Mouse (Mus musculus): ENCODE results near the gene Bak1.

Bak1 gene

DNA sequence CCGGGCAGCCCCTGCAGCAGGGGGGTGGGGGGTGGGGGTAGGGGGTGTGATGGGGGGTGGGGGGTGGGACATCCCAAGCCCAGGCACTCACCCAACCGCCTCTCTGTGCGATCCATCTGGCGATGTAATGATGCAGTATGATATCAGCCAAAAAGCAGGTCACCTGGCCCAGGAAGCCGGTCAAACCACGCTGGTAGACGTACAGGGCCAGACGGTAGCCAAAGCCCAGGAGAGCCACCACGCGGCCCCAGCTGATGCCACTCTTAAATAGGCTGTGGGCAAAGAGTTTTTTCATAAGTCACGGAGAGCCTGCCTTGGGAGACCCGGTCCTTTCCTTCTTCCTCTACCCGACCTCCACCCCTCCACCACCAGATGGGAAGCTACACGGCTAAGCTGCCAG, 7.7 kb downstream of the Bak1 start:
- no peak for DNase-seq (ENCODE audit: low read depth)

DNA sequence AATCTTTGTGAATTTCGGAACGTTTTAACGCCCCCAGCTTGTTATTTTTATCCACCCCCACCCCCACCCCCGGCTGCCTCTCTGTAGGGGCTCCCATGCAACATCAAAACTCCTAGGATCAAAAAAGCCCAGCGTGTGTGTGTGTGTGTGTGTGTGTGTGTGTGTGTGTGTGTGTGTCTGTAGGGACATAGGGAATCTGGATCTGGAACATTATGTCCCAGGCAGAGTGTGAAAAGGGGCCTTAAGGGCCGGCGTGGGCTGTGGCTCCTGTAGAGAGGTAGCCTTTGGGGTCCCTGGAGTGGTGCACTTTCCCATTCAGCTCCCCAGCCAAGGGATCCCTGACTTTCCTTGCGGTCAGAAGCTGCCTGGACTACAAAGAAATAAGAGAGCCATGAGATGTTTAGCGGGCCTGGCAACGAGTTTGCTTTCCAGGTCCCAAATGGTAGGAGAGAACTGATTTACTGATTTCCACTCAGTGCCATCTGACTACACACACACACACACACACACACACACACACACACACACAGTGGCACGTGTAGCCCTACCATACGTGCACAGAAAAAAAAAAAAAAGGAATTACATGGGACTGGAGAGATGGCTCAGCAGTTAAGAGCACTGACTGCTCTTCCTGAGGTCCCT, 10.1 kb downstream of the Bak1 start:
- DNase-seq (ENCODE audit: low read depth), result no peak

DNA sequence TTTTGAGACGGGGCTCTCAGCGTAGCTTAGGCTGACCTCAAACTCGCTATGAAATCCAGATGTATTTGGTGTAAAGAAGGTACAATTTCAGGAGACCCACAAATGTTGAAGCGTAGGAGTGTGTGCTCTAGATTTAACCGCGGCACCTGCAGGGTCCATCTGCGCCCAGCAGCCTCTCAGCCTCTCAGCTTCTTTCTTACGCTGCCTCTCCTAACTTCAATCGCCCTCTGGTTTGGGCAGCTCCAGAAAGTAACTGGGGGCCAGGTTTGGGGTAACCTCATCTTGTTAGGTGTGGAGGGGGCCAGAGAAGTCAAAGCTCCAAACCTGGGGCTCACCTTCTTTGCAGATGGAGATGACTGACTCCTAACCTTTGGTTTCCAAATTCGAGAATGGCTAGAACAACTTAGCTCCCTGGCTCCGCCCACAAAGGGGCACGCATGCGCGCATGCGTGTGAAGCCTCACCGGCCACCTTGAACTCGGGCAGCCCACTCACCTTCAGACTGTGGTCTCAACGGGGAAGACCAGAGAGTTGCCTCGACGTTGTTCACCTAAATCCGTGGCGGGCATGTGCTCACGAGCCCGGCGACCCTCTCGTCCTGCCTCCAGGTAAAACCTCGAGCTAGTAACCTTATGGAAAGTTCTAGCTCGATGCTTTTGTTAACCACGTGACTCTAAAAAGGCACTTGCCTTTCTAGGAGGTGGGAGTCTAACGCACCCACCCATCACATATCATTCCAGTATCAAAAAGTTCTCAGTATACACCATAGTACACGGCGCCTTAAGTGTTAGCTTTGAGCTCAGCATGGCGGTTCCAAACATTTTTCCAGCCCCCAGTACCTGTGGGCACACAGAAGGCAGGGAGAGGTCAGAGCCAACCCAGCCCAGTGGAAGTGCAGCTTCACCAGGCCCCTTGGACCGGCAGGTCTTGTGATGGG, 11.0 kb downstream of the Bak1 start:
- peak; percentile 97 for DNase-seq (ENCODE audit: low read depth)

DNA sequence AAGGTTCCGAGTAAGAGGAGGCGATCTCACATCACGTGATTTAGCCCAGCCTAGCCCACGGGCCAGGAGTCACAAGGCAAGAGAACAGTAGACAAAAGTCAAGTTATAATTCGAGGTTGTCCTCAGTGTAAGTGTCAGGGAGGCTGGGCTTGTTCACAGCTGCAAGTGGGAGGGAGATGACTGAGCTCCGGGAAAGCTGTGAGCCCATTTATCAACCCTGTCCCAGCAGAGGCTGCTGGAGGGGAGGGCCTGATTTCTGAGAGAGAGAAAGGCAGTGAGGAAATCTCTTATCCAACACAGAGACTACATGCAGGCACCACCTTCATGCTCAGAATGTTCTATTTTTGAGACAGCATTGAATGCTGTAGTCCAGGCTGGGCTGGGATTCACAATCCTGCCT, 15.9 kb downstream of the Bak1 start:
- peak; percentile 48 for DNase-seq (ENCODE audit: low read depth)

DNA sequence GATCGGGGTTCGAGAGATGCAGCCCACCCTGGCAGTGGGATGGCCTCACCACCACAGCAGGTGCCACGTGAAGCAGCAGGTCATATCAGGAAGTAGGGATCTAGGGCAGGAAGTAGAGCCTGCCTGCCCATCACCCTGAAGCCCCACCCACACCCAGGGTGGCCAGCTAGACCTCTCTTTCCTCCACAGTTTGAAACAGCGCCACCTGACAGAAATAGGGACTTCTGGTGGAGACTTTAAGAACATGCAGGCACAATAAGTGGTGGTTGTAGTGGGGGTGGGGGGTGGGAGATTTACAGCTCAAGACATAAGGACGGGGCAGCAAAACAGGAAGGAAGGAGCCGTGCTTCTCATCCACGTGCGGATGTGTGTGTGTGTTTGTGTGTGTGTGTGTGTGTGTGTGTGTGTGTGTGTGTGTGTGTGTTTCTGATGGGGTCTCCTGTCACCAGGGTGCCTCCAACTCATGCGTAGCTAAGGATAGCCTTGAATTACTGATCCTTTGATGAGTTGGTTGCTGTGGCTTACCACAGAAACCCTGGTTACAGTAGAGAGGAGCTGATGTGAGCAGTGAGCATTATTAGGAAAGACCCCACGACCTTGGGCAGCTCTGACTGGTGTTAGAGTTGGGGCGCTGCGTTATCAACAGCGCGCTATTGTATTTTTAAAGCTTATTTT, 16.7 kb downstream of the Bak1 start:
- DNase-seq (ENCODE audit: low read depth), result peak; percentile 85

DNA sequence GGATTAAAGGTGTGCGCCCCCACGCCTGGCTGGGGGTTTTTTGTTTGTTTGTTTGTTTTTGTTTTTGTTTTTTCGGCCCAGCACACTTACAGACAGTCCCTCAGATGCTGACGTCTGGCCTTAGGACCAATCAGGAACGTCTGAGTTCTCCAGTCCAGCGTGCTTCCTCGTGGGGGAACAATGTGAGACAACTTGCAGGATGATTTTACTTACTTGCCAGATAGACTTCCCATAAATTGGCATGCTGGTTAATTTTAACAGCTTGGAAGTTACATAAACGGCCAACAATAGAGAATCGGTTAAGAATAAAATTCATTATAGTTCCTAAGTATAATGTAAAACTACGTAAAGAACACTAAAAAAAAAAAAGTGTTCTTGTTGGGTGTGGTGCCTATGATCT, 17.6 kb downstream of the Bak1 start:
- DNase-seq (ENCODE audit: low read depth), result no peak

DNA sequence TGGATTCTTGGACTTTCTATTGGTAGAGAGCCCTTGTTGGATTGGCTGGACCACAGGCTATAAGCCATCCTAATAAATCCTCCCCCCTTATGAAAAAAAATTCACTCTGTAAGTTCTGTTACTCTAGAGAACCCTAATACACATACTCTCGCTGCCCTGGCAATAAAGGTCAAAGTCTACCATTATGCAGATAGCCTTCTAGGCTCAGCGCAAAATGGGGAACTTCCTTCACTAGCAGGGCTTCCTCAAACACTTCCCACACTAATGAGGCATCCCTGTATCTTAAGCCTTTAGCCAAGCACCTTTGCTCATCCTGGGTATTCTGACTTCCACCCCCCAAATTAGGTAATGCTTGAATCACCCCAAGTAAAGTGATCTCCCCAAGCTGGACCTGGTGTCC, 20.5 kb downstream of the Bak1 start:
- no peak for DNase-seq (ENCODE audit: low read depth)

DNA sequence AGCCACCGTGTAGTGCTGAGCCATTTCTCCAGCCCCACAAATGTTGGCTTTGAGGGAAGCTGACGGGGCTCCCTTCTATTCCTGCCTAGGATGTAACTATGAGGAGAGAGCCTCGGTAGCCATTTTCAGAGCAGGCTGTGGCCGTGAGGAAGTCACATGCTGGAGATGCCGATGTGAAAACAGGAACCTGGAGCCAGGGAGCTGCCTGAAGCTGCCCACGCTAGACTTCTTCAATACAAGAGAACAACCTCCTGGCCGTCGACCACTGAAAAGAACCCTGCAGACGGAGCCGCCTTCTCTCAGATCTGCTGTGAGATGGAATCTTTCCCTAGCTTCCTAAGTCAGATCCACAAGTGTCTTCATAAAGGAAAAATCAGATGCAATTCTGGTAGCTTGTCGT, 23.2 kb downstream of the Bak1 start:
- no peak for DNase-seq (ENCODE audit: low read depth)

DNA sequence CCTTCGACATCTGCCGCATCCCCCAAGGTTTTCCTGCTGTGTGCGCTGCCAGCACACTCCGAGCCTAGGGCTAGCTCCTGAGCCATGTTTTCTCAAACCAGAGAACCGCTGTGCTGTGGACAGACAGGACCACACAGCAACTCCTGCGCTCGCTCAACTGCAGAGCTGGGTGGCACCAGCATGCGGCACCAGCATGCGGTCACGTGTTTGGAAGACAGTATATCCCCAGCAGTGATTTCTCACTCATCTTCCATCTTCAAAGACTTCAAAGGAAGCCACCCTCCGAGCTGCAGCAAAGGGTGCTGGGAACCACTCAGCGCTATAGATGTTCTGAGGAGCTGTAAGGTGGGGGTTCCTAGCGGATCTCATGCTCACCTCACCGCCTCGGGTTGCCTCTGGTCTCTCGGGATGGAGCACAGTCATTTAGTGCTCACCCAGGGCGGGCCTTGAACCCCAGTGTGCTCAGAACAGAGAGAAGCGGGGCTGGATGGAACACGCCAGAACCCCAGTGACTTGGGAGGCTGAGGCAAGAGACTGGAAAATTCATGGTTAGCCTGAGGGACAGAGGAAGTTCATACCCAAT, 23.8 kb downstream of the Bak1 start:
- no peak for DNase-seq (ENCODE audit: low read depth)

DNA sequence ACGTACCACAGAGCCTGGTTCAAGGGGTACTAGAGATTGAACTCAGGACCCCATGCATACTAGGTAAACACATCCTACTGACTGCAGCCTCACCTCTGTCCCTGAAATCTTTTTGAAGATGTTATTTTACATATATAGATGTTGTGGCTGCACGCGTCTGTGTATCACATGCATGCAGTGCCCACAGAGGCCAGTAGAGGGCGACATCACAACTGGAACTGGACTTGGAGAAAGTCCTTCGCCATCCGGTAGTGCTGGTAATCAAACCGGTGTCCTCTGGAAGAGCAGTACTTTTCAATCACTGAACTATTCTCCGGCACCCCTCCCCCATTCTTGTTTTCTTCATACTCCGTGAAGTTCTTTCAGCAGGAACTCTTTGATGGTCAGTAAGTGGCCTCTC, 24.4 kb downstream of the Bak1 start:
- DNase-seq (ENCODE audit: low read depth), result peak; percentile 73

DNA sequence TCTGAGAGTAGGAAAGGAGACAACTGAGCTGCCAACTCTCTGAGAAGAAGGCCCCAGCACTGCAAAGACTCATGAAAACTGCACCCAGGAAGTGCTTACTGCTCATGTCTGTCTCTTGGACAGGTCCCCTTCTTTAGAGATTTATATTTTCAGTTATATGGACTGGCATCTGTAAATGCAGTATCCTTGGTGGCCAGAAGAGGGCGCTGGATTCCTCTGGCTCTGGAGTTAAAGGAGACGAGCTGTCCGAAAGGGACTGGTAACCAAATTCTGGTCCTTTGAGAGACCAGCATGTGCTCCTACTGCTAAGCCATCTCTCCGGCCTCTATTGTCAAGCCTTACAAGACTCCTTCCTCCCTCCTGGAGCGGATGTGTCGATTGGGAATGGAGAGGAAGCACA, 26.9 kb downstream of the Bak1 start:
- peak; percentile 74 for DNase-seq (ENCODE audit: low read depth)

DNA sequence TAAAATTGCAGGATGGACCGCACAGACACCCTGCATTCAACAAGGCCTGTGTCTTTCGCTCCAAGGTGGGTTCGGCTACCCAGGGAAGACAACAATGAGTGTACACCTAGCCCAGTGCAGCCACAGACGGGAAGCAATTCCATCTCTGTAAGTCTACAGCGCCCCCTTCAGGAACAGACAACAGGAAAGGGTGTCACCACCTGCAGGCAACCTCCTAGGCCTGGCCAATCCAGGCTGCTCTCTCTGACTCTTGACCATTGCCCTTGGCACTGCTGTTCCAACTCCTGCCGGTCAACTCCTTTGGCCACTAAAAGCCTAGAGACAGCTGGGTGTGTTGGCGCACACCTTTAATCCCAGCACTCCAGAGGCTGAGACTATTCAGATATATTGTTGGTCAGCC, 27.7 kb downstream of the Bak1 start:
- DNase-seq (ENCODE audit: low read depth), result peak; percentile 76

DNA sequence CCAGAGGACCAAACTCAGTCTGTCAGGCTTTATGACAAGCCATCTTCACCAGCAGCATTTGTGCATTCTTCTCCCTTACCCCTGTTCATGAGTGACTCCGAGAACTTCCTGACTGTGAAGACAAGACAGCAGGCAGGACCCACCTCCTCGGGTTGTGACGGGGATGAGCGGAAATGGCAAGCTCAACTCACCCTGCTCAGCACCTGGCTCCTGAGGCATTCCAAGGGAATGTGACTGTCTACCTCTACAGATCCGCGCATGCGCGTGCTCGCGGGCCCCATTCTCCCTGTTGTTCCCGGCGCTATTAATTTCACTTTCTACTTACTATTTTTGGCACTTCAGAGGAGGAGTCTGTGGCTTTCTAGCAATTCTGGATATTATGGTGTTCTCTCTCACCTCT, 28.8 kb downstream of the Bak1 start:
- peak; percentile 73 for DNase-seq (ENCODE audit: low read depth)

DNA sequence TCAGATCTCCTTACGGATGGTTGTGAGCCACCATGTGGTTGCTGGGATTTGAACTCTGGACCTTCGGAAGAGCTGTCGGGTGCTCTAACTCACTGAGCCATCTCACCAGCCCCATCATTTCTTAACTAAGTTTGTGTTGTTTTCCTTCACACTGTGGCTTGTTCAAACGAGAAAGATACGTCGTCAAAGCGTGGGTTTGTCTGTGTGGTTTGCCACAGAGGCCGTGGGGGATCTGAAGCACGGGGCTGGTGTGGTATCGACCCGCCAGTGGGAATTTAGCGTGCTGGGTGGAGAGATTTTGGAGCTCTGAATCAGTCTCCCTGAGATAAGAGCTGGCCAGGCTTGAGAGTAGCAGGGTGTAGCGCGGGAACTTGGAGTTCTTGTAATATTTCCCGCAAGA, 30.5 kb downstream of the Bak1 start:
- peak; percentile 58 for DNase-seq (ENCODE audit: low read depth)

DNA sequence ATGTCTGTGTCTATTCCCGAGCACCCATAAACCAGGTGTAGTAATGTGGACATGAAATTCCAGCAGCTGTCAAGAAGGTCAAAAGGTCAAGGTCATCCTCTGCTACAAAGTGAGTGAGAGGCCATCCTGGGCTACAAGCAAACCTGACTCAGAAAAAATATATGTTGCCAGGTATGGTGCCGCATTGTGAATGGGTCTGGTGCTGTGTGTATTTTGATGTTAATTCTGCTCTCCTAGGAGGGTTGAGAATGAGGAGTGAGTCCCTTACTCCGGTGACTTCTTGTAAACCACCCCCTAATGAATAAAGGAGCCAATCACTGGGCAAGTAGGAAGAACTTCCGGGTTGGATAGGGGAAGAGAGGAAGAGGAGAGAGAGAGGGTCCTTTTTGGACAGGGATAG, 31.1 kb downstream of the Bak1 start:
- DNase-seq (ENCODE audit: low read depth), result no peak

DNA sequence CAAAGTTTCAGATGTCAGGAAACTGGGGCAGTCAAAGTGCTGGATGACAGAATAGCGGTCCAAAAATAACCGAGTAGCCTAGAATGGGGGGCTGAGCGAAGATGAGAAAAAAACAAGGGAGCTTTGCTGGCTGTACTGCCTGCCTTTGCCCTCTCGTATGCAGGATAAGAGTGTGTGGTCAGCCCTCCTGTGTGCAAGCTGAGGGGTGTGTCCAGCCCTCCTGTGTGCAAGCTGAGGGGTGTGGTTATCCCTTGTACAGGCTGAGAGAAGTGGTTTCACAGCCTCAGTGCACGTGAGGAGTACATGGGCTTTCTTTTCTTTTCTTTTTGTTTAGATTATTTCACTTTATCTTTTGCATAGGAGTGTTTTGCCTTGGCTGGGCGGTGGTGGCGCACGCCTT, 33.2 kb downstream of the Bak1 start:
- DNase-seq (ENCODE audit: low read depth), result no peak

DNA sequence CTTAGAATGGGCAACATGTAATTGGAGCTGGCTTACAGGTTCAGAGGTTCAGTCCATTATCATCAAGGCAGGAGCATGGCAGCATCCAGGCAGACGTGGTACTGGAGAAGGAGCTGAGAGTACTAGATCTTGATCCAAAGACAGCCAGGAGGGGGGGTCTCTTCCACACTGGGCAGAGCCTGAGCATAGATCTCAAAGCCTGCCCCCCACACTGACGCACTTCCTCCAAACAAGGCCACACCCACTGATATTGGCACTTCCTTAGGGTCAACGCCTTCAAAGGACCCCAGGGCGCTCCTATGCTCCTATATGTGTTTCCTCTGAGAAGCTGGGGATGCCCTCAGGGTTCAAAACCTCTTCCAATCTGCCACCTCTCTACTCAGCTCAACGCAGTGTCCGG, 33.8 kb downstream of the Bak1 start:
- DNase-seq (ENCODE audit: low read depth), result no peak

DNA sequence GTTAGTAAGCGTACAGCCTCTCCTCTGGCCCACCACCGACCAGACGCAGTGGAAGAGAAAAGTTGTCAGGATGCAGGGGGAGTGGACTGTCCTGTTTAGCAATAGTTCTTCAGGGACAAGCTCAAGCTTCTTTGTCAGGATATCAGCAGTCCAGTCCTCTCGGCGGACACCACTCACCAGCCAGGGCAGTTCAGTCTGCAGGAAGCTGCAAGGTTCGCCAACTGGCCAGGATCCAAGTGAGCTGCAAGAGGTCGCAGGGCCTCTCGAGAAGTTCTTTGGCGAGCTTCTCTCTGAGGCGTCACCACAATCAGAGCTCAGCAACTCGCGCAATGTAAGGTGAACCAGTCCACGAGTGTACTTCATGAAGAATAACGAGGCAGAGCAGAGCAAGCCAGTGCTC, 34.4 kb downstream of the Bak1 start:
- no peak for DNase-seq (ENCODE audit: low read depth)

DNA sequence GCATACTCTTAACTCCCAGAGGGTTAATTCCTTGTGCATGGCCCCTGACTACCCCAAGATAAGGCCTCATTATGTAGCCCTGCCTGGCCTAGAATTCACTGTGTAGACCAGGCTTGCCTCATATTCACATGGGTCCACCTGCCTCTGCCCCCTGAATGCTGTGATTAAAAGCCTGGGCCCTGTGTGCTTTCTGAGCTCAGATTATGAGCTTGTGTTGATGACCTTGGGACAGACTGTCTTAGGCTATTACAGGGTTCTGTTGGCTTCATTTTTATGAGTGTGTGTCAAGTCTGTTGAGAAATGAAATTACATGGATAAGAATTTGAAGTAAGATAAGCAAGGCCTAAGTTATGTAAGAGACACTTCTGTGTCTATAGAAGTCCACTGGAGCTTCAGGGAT, 38.3 kb downstream of the Bak1 start:
- DNase-seq (ENCODE audit: low read depth), result no peak

DNA sequence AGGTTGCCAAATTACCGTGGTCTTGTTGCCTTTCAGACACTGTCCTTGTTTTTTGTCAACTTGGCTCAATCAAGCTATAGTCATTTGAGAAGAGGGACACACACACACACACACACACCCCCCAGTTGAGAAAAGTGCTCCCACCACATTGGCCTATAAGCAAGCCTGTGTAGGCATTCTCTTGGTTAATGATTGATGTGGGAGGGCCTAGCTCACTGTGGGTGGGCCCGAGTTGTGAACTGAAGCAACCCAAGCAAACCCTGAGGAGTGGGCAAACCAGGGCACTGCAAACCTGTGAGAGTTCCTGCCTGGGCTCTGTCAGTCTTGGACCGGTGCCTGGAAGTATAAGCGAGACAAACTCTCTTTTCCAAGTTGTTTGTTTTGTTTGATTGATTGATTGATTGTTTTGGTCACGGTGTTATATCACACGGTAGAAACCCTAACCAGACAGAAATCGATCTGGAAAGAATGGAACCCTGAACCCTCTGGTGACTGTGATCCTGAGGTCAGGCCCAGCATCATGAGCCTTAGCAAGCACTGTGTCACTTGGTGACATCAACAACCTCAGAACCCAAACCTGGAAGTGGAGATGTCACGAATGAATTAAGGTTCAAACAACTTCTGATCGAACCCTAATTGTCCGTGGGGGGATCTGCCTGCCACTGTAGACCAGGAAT, 43.2 kb downstream of the Bak1 start:
- no peak for DNase-seq (ENCODE audit: low read depth)

DNA sequence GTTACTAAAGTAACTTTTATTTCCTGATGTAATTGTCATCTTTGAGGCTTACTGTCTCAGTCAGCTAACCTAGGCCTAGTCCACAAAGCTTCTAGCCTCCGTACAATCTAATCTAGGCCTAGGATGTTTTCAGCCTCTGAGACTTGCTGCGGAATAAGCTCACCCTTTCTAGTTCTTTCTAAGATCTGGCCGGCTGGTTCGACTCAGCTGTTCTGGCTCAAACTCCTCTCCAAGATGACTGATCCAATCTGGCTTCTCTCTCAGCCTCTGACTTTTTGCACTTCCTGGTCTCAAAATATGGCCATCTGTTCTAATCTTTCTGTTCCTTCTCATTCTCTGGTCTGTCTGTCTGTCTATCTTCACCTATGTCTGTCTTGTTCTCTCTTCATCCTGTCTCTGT, 45.4 kb downstream of the Bak1 start:
- DNase-seq (ENCODE audit: low read depth), result no peak

DNA sequence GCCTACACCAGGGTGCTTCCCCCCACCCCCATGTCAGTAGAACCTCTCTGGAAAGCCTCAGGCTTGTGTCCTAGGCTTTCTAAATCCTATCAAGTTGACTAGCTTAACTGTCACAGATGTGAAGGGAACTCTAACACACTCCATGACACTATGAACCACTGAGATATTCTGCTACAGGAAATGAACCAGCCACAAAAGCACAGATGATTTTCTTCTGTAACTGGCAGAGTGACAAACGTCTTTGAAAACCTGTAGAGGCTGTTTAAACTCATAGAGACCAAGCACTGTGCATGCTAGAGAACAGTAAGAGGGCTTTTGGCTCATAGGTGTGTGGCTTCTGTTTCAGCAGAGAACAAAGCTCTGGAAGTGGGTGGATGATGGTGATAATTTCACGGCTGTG, 47.8 kb downstream of the Bak1 start:
- peak; percentile 82 for DNase-seq (ENCODE audit: low read depth)

Measured in naive thymus-derived CD4-positive, alpha-beta T cell, adult 2 months (primary cell).